Mouse (Mus musculus) left cerebral cortex, postnatal 25 days (tissue): ENCODE measurements at regions not wholly inside any gene's neighbourhood (a gene's known extent, or its start where the extent isn't known, plus 50 kb on each side); places are given as distances from the start of the nearest gene placed in this dataset.
A peak's percentile ranks its signal among the peaks of the same experiment; 100 is the strongest.

Experiments
- DNase-seq, 2 experiments: peaks; one replicate each; pipeline ENCODE4 v3.0.0; 2022; ENCODE audit warnings: low spot score in 2 of 2, mixed read lengths in 1 of 2
- intact Hi-C: fragments of 180-260 bp; cut with DNase I; formaldehyde crosslinking; loops from one replicate; pipeline ENCODE4 v1.15.1; 2025

GRCm38 (mm10) chr7:36016926-36017753 lies 214.3 kb upstream of the Zfp507 start:
- intact Hi-C loops: no loop called here
- no peak for DNase-seq

GRCm38 (mm10) chr7:35996609-35997008 lies 193.8 kb upstream of the Zfp507 start:
- intact Hi-C loops: no loop called here
- DNase-seq: no peak

- intact Hi-C loops: no loop called here
- DNase-seq: no peak
Measured at GRCm38 (mm10) chr7:35992511-35992910, 189.7 kb upstream of the Zfp507 start.

GRCm38 (mm10) chr7:35991141-35991540 lies 188.3 kb upstream of the Zfp507 start:
- intact Hi-C loops: no loop called here
- no peak for DNase-seq

- intact Hi-C loops: no loop called here
- DNase-seq: no peak
Measured at GRCm38 (mm10) chr7:35989456-35989855, 186.7 kb upstream of the Zfp507 start.

- peak in 1 of 2 experiments; percentile 4 for DNase-seq
- intact Hi-C loops: no loop called here
Measured at GRCm38 (mm10) chr7:35988449-35989109, 185.8 kb upstream of the Zfp507 start.

GRCm38 (mm10) chr7:35977986-35978385 lies 175.2 kb upstream of the Zfp507 start:
- DNase-seq: no peak
- intact Hi-C loops: no loop called here

GRCm38 (mm10) chr7:35958731-35959130 lies 155.9 kb upstream of the Zfp507 start:
- no peak for DNase-seq
- intact Hi-C loops: no loop called here

GRCm38 (mm10) chr7:35958052-35958451 lies 155.2 kb upstream of the Zfp507 start:
- DNase-seq: no peak
- intact Hi-C loops: no loop called here

- DNase-seq: no peak
- intact Hi-C loops: no loop called here
Measured at GRCm38 (mm10) chr7:35948794-35949193, 146.0 kb upstream of the Zfp507 start.

- DNase-seq: no peak
- intact Hi-C loops: no loop called here
Measured at GRCm38 (mm10) chr7:35948389-35948788, 145.6 kb upstream of the Zfp507 start.

GRCm38 (mm10) chr7:35941086-35941485 lies 138.3 kb upstream of the Zfp507 start:
- no peak for DNase-seq
- intact Hi-C loops: no loop called here

GRCm38 (mm10) chr7:35938123-35938869 lies 135.5 kb upstream of the Zfp507 start:
- no peak for DNase-seq
- intact Hi-C loops: no loop called here

GRCm38 (mm10) chr7:35926749-35927148 lies 123.9 kb upstream of the Zfp507 start:
- no peak for DNase-seq
- intact Hi-C loops: no loop called here

GRCm38 (mm10) chr7:35922582-35922981 lies 119.8 kb upstream of the Zfp507 start:
- DNase-seq: no peak
- intact Hi-C loops: no loop called here

- intact Hi-C loops: no loop called here
- DNase-seq: no peak
Measured at GRCm38 (mm10) chr7:35920884-35921283, 118.1 kb upstream of the Zfp507 start.

GRCm38 (mm10) chr7:35920194-35920609 lies 117.4 kb upstream of the Zfp507 start:
- DNase-seq: no peak

GRCm38 (mm10) chr7:35910109-35910706 lies 107.4 kb upstream of the Zfp507 start:
- intact Hi-C loops: no loop called here
- no peak for DNase-seq

More at GRCm38 (mm10) chr7:35920194-35920609, 117.4 kb upstream of the Zfp507 start:
- intact Hi-C loops: no loop called here

- intact Hi-C loops: loop anchor here (2.0 to 10.0 kb wide), 5 partner anchors 273 to 1445 kb away; partner anchors contain the start of gene Tshz3
- peak; percentile 68 to 71 for DNase-seq
Measured at GRCm38 (mm10) chr7:35901942-35902381, 99.2 kb upstream of the Zfp507 start.
